Mouse (Mus musculus) kidney, embryonic 16.5 days (tissue): ENCODE measurements around the gene Drd4. TPM values are rescaled to one million over a fixed set of nuclear protein-coding genes. Genes with fewer than 3 reads are reported as not detected.
A peak's percentile ranks its signal among the peaks of the same experiment; 100 is the strongest.

Experiments
- ATAC-seq: fragments of 200-750 bp; cut with Nextera tagmentation; 2 replicates; pipeline ENCODE4 v1.8.0; 2017; ENCODE audit warnings: moderate TSS enrichment; ENCODE audit not compliant: low FRiP score, low TSS enrichment
- H3K27ac ChIP-seq: fragments of 300-500 bp; sonication (generic); 2 replicates; pipeline ENCODE4 v1.5.1; 2014; ENCODE audit warnings: low read length
- H3K27me3 ChIP-seq: fragments of 300-500 bp; sonication (generic); 2 replicates; pipeline ENCODE4 v1.6.1; 2014; ENCODE audit warnings: low read length, control low read depth, mixed read lengths; ENCODE audit not compliant: insufficient read depth
- H3K36me3 ChIP-seq: fragments of 300-500 bp; sonication (generic); 2 replicates; pipeline ENCODE4 v1.6.1; 2014; ENCODE audit warnings: low read length, control low read depth, mixed read lengths; ENCODE audit not compliant: insufficient read depth
- H3K4me1 ChIP-seq: fragments of 300-500 bp; sonication (generic); 2 replicates; pipeline ENCODE4 v1.6.1; 2014; ENCODE audit warnings: low read length, control low read depth, mixed read lengths; ENCODE audit not compliant: insufficient read depth
- H3K4me2 ChIP-seq: fragments of 300-500 bp; sonication (generic); replicated peaks from 2 replicates; pipeline ENCODE4 v1.6.1; 2014; ENCODE audit warnings: low read depth, low read length
- H3K4me3 ChIP-seq: fragments of 300-500 bp; sonication (generic); 2 replicates; pipeline ENCODE4 v1.5.1; 2014; ENCODE audit warnings: mild to moderate bottlenecking, low read length
- H3K9ac ChIP-seq: fragments of 300-500 bp; sonication (generic); replicated peaks from 2 replicates; pipeline ENCODE4 v1.6.1; 2014; ENCODE audit warnings: low read length
- H3K9me3 ChIP-seq: fragments of 300-500 bp; sonication (generic); 2 replicates; pipeline ENCODE4 v1.6.1; 2016; ENCODE audit warnings: low read length, control low read depth
- WGBS: fragments of 180-500 bp; shearing (Covaris S2); extraction: QIAGEN DNeasy Blood & Tissue Kit; methylation state at CpG from one replicate; pipeline ENCODE4 v1.1.7; 2014; 5-methylcytosine and 5-hydroxymethylcytosine counted together
- polyA plus RNA-seq: library from polyadenylated mRNA; unstranded; fragments of >200 nt; fragmentation: Nextera tagmentation; extraction: Ambion mirVana; gene quantifications from 2 replicates; pipeline ENCODE4 v1.2.1, GENCODE M21; 2015

Gene Drd4
- polyA plus RNA-seq, 1 experiment from 2014 or later = 1.3 TPM

GRCm38 (mm10) chr7:141340476-141340875 lies 48.7 kb downstream of the Drd4 start:
- peak overlapping the region; percentile 73 for H3K9ac ChIP-seq
- peak overlapping the region; percentile 63 for H3K4me2 ChIP-seq
- peak; percentile 50 for ATAC-seq

GRCm38 (mm10) chr7:141341689-141342226 lies 50.0 kb downstream of the Drd4 start:
- Histone ChIP-seq H3K9ac (no peak overlapping the region), H3K4me2 (no peak overlapping the region), H3K4me1 (peaks cover 19% of the 10 kb centered on the region), H3K27me3 (no peaks in the 10 kb centered on the region), H3K4me3 (no peak overlapping the region), H3K27ac (no peak overlapping the region), H3K36me3 (no peaks in the 10 kb centered on the region), H3K9me3 (no peaks in the 10 kb centered on the region)
- 75% methylated on average over 10 of the region's 10 CpGs for WGBS
- no peak for ATAC-seq

More at GRCm38 (mm10) chr7:141340476-141340875, 48.7 kb downstream of the Drd4 start:
- Histone ChIP-seq H3K27me3 (no peaks in the 10 kb centered on the region), H3K9me3 (no peaks in the 10 kb centered on the region), H3K27ac (peak overlapping the region; percentile 79), H3K4me1 (peaks cover 19% of the 10 kb centered on the region), H3K36me3 (no peaks in the 10 kb centered on the region), H3K4me3 (peak overlapping the region; percentile 47; the same call in 1 of the 2 replicates)
- WGBS = 67% methylated on average over 6 of the region's 6 CpGs

GRCm38 (mm10) chr7:141343230-141343629 lies 51.4 kb downstream of the Drd4 start:
- H3K27ac ChIP-seq = no peak overlapping the region; the same call in 1 of the 2 replicates
- H3K4me1 ChIP-seq = peaks cover 12% of the 10 kb centered on the region
- H3K9ac ChIP-seq = no peak overlapping the region
- ATAC-seq = no peak
- no peaks in the 10 kb centered on the region for H3K36me3 ChIP-seq
- no peaks in the 10 kb centered on the region for H3K9me3 ChIP-seq
- no peak overlapping the region for H3K4me2 ChIP-seq
- H3K4me3 ChIP-seq = no peak overlapping the region
- WGBS = 83% methylated on average over 2 of the region's 2 CpGs
- no peaks in the 10 kb centered on the region for H3K27me3 ChIP-seq

GRCm38 (mm10) chr7:141343696-141344095 lies 51.9 kb downstream of the Drd4 start:
- no peak for ATAC-seq
- no peak overlapping the region for H3K9ac ChIP-seq
- H3K27me3 ChIP-seq = no peaks in the 10 kb centered on the region
- H3K4me1 ChIP-seq = peaks cover 8% of the 10 kb centered on the region
- H3K4me3 ChIP-seq = no peak overlapping the region
- no peaks in the 10 kb centered on the region for H3K36me3 ChIP-seq
- no peaks in the 10 kb centered on the region for H3K9me3 ChIP-seq
- H3K27ac ChIP-seq = no peak overlapping the region; the same call in 1 of the 2 replicates
- no peak overlapping the region for H3K4me2 ChIP-seq
- WGBS = 65% methylated on average over 7 of the region's 7 CpGs

- no peak overlapping the region for H3K4me3 ChIP-seq
- H3K9ac ChIP-seq = no peak overlapping the region
- no peak overlapping the region for H3K27ac ChIP-seq
- no peak for ATAC-seq
- no peaks in the 10 kb centered on the region for H3K36me3 ChIP-seq
- WGBS = 84% methylated on average over 5 of the region's 5 CpGs
- H3K4me2 ChIP-seq = no peak overlapping the region
- peaks cover 5% of the 10 kb centered on the region for H3K4me1 ChIP-seq
- H3K27me3 ChIP-seq = no peaks in the 10 kb centered on the region
- H3K9me3 ChIP-seq = no peaks in the 10 kb centered on the region
These were observed 53.0 kb downstream of the Drd4 start for GRCm38 (mm10) chr7:141344787-141345186.

Other genes starting within 250 kb of the Drd4 start
- gene B4galnt4, start 230.9 kb upstream of the Drd4 start, polyA plus RNA-seq = 13.2 and 13.9 TPM in 2 replicates
- gene Pkp3, start 213.8 kb upstream of the Drd4 start, polyA plus RNA-seq = 9.2 and 10.5 TPM in 2 replicates
- 37.7 and 45.2 TPM in 2 replicates for gene Sigirr, start 191.4 kb upstream of the Drd4 start, polyA plus RNA-seq
- 8.0 and 8.6 TPM in 2 replicates for gene Ano9, start 174.2 kb upstream of the Drd4 start, polyA plus RNA-seq
- gene Ptdss2, start 169.6 kb upstream of the Drd4 start, polyA plus RNA-seq = 85.5 and 86.7 TPM in 2 replicates
- 141 and 155 TPM in 2 replicates for gene Rnh1, start 119.1 kb upstream of the Drd4 start, polyA plus RNA-seq
- 40.3 and 78.3 TPM in 2 replicates for gene Hras, start 98.0 kb upstream of the Drd4 start, polyA plus RNA-seq
- 13.5 and 15.1 TPM in 2 replicates for gene Lrrc56, start 97.8 kb upstream of the Drd4 start, polyA plus RNA-seq
- 3.9 and 4.4 TPM in 2 replicates for gene Lmntd2, start 77.9 kb upstream of the Drd4 start, polyA plus RNA-seq
- 76.3 and 78.3 TPM in 2 replicates for gene Rassf7, start 76.1 kb upstream of the Drd4 start, polyA plus RNA-seq
- gene Phrf1, start 63.2 kb upstream of the Drd4 start, polyA plus RNA-seq = 81.2 and 93.0 TPM in 2 replicates
- gene Irf7, start 25.5 kb upstream of the Drd4 start, polyA plus RNA-seq = 3.2 and 6.0 TPM in 2 replicates
- 15.4 and 16.3 TPM in 2 replicates for gene Cdhr5, start 15.2 kb upstream of the Drd4 start, polyA plus RNA-seq
- 45.2 and 47.1 TPM in 2 replicates for gene Sct, start 12.9 kb upstream of the Drd4 start, polyA plus RNA-seq
- gene Deaf1, start 35.7 kb downstream of the Drd4 start, polyA plus RNA-seq = 77.4 and 87.5 TPM in 2 replicates
- 49.3 and 59.8 TPM in 2 replicates for gene Tmem80, start 35.7 kb downstream of the Drd4 start, polyA plus RNA-seq
- gene Eps8l2, start 46.9 kb downstream of the Drd4 start, polyA plus RNA-seq = 59.4 and 62.9 TPM in 2 replicates
- gene Taldo1, start 100.2 kb downstream of the Drd4 start, polyA plus RNA-seq = 371 and 374 TPM in 2 replicates
- 63.7 and 65.3 TPM in 2 replicates for gene Gatd1, start 122.1 kb downstream of the Drd4 start, polyA plus RNA-seq
- gene Cend1, start 137.5 kb downstream of the Drd4 start, polyA plus RNA-seq = 3.0 TPM in 2 replicates
- gene Slc25a22, start 145.9 kb downstream of the Drd4 start, polyA plus RNA-seq = 33.2 and 39.9 TPM in 2 replicates
- gene Pidd1, start 152.0 kb downstream of the Drd4 start, polyA plus RNA-seq = 11.4 and 12.6 TPM in 2 replicates
- 1,055 and 1,146 TPM in 2 replicates for gene Rplp2, start 155.4 kb downstream of the Drd4 start, polyA plus RNA-seq
- 47.0 and 51.5 TPM in 2 replicates for gene Pnpla2, start 163.2 kb downstream of the Drd4 start, polyA plus RNA-seq
- gene Cracr2b, start 169.1 kb downstream of the Drd4 start, polyA plus RNA-seq = 23.7 and 24.1 TPM in 2 replicates
- gene Cd151, start 175.4 kb downstream of the Drd4 start, polyA plus RNA-seq = 48.4 and 54.3 TPM in 2 replicates
- 68.8 and 73.2 TPM in 2 replicates for gene Polr2l, start 183.1 kb downstream of the Drd4 start, polyA plus RNA-seq
- 105 and 110 TPM in 2 replicates for gene Tspan4, start 183.2 kb downstream of the Drd4 start, polyA plus RNA-seq
- gene Chid1, start 247.9 kb downstream of the Drd4 start, polyA plus RNA-seq = 47.7 and 50.5 TPM in 2 replicates